Mouse (Mus musculus) central nervous system, embryonic 14 days (tissue): ENCODE measurements around the gene Gm49320. TPM values are rescaled to one million over a fixed set of nuclear protein-coding genes. Genes with fewer than 3 reads are reported as not detected.

Source experiments
- polyA plus RNA-seq: library from polyadenylated mRNA; depleted of rRNA; stranded (reverse); fragments of >200 nt; gene quantifications from 2 replicates; pipeline ENCODE4 v1.2.3, GENCODE M21; 2012; rRNA removed

Gm49320 gene
- 7.2 and 7.3 TPM in 2 replicates for polyA plus RNA-seq

GRCm38 (mm10) chr8:4238434-4239192, at the start of gene Gm49320, which contains the start of gene Map2k7:
Gene Gm49320, plus strand, starts transcription at chr8:4238865.
Gene Map2k7, plus strand, starts transcription at chr8:4238740.

DNA sequence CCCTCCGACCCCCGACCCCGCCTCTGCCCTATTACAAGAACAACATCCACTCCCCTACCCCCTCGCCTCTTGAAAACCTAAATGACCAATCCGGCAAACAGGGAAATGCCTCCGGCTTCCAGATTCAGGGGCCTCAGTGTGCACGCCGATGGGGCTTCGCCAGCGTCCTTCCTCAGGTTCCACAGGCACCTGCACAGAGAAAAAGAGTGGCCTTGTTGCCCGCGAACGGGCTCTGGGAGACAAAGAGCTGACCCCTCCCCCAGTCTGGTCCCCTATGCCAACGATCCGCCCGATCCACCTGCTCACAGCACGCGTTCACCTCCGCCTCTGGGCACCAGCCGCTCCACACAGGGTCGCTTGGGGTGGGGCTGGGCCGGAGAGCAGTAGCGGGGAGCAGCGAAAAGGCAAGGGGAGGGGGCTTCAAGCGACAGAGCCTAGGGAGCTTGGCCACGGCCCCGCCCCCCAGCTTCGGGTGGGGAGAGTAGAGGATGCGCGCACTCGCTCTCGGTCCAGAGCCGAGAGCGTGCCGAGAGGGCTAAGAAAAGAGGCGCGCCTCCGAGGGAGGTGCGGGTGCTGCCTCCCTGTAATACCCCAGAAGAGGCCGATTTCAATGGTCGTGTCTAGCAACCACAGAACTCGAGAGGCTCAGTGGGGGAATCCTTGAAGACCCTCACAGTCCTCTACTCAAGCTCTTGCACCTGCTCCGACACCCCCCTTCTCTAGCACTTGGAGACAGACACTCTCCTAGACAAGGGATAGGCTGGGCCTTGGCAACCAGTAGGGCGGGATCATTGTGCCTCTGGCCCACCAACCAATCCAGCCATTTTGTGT, 21.7 kb upstream of the Gm49320 start, which contains the start of gene Prr36:
Prr36 (minus strand) TSS at position 669 of the 831 bp plus-strand sequence.

DNA sequence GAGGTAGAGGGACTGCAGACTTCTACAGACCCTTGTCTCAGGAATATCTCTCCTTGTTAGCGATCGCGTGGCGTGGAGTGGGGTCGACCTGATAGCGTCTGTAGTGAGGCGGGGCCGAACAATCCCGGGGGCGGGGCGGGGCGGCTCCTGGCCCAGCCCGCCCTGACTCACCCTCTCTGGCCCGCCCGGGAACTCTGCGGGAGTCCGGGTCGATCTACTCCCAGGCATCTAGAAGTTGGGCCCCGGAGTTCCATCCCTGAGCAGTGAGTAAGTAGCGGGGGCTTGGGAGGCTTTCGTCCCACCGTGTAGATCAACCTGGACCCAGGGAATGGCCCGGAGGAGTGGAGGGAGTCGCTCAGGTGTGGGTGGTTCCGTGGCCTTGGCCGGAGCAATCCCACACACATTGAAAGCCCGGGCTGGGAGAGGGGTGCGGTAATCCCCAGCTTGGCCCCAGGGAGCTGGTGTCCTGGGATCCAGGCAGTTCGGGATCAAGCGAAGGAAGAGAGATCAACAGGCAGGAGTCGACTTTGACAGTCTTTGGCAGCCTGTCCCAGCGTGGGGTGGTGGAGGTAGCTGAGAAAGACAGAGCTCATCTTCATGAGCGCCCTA, 11.8 kb upstream of the Gm49320 start, which contains the start of gene Lrrc8e:
Lrrc8e (plus strand) TSS at position 89 of the 609 bp plus-strand sequence.

GRCm38 (mm10) chr8:4247951-4248540, 9.4 kb downstream of the Gm49320 start, which contains the start of gene Tgfbr3l:
Gene Tgfbr3l, plus strand, starts transcription at chr8:4248214.

GRCm38 (mm10) chr8:4252934-4253841, 14.5 kb downstream of the Gm49320 start, which contains the start of gene Snapc2:
Gene Snapc2, plus strand, starts transcription at chr8:4253080.

DNA sequence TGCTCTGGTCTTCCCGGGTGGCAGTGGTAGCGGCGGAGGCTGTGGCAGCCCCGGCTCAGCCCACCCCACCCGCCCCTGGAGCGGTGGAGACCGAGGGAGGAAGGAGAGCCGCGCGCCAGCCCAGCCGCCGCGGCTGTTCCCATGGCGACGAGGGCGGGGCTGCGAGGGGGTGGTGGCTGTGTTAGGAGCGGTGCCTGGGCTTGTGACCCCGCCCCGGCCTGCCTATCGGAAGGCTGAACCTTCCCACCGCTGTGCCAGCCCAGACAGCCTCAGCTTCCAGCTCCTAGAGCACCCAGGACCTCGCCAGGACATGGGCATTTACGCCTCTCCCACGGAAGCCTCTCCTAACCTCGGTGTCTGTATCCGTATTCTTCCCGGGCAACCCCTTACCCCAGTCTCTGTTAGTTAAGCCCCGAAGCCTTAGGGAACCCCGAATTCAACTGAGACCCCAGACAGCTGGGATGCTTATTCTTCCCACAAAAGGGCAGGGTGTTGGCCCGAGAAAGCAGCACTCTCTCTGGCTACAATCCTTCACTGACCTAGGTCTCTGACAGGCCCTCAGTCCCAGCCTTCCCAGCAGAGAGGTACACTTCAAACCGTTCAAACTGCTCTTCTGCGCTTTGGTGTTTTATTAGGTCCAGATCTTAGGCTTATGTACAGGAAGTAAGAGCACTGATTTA, 20.6 kb downstream of the Gm49320 start, which contains the start of gene Ctxn1:
Ctxn1 (minus strand) TSS at position 150 of the 680 bp plus-strand sequence.

DNA sequence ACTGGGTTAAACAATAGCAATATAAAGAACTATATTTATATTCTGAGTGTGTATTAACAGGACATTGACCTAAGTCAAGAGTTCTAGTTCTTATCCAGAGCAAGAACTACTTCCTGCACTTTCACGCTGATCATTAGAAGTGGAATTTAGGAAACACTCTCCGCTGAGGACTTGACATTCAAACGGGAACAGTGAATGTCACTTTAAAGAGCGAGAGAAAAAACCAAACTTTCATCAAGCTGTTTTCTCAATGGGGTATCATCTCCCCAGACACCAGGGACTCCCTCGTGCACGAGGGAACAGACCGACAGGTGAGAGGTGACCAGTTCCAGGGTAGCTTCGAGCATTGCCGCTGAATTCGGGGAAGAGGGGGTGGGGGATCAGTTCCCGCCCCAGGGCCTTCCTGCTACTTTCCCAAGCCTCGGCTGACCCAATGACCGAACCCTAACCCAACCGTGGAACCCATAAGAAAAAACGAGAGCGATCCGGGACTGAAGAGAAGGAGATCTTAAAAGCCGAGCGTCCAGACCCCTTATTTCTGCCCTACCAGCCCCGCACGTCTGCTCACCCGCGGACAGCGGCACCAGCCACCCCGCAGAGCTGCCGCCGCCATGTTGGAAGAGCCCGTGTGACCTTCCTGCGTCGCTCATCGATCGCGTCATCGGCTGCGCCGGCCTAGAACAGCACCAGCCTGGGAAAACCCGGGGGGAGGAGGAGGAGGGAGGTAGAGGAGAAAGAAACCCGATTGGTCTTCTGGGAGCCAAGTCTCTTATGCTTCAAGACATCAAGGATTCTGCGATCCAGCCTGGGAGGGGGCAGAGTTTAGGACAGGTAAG, 36.8 kb downstream of the Gm49320 start, which contains the start of gene Timm44:
Timm44 (minus strand) TSS at position 639 of the 836 bp plus-strand sequence.

Other genes with a start within 250 kb of the Gm49320 start
- 0.09 TPM in 1 of 2 replicates, not detected in the other for gene Cd209f, start 133.0 kb upstream of the Gm49320 start, polyA plus RNA-seq
- not detected in 2 replicates for gene Cd209g, start 104.8 kb upstream of the Gm49320 start, polyA plus RNA-seq
- 86.5 and 91.0 TPM in 2 replicates for gene Evi5l, start 72.3 kb upstream of the Gm49320 start, polyA plus RNA-seq
- gene Prr36, start 21.4 kb upstream of the Gm49320 start, polyA plus RNA-seq, result 47.9 and 51.3 TPM in 2 replicates
- gene Lrrc8e, start 12.0 kb upstream of the Gm49320 start, polyA plus RNA-seq, result 0.02 and 0.09 TPM in 2 replicates
- gene Map2k7, start 125 bp upstream of the Gm49320 start, polyA plus RNA-seq, result 70.2 TPM in 2 replicates
- 48.0 and 49.4 TPM in 2 replicates for gene Tgfbr3l, start 9.3 kb downstream of the Gm49320 start, polyA plus RNA-seq
- 62.6 and 65.5 TPM in 2 replicates for gene Snapc2, start 14.2 kb downstream of the Gm49320 start, polyA plus RNA-seq
- gene Ctxn1, start 20.4 kb downstream of the Gm49320 start, polyA plus RNA-seq, result 350 and 390 TPM in 2 replicates
- 78.4 and 88.7 TPM in 2 replicates for gene Timm44, start 37.0 kb downstream of the Gm49320 start, polyA plus RNA-seq
- 16.1 and 17.8 TPM in 2 replicates for gene Ccl25, start 86.3 kb downstream of the Gm49320 start, polyA plus RNA-seq
- gene Elavl1, start 86.5 kb downstream of the Gm49320 start, polyA plus RNA-seq, result 52.0 and 54.8 TPM in 2 replicates